Mouse (Mus musculus): ENCODE measurements around the gene Pbx4.

GRCm38 (mm10) chr8:69915748-69916147, 83.5 kb downstream of the Pbx4 start:
- TF ChIP-seq CTCF (IDR thresholded peaks at IDR 0.05; ENCODE audit: control insufficient read depth, insufficient read depth, low read length) (no peak), POLR2A (IDR thresholded peaks at IDR 0.05; ENCODE audit: borderline replicate concordance, control insufficient read depth, low read depth, low read length) (no peak)

All from bone marrow, adult 2 months (tissue).